Mouse (Mus musculus) bone marrow macrophage, adult 2 months (primary cell): ENCODE results near the gene Ubap2.

ENCODE experiments used
- CTCF ChIP-seq: IDR thresholded peaks from 2 replicates; pipeline ENCODE4 v1.5.1; 2012; ENCODE audit warnings: low read depth, mild to moderate bottlenecking, low read length, moderate library complexity
- POLR2A ChIP-seq: IDR thresholded peaks from 2 replicates; pipeline ENCODE4 v1.6.1; 2012; ENCODE audit warnings: mild to moderate bottlenecking, low read depth, low read length, borderline replicate concordance

- TF ChIP-seq CTCF (no peak), POLR2A (no peak)
Observed at GRCm38 (mm10) chr4:41202135-41202534, 72.8 kb downstream of the Ubap2 start.
